Mouse (Mus musculus): ENCODE measurements around the gene Fhdc1. TPM values are rescaled to one million over a fixed set of nuclear protein-coding genes. Genes with fewer than 3 reads are reported as not detected.

The Fhdc1 gene
- total and polyA plus RNA-seq, 3 experiments, result 2.2 to 4.7 (median 2.2) TPM

GRCm38 (mm10) chr3:84435288-84436043, 44.8 kb downstream of the Fhdc1 start:
- no peak for DNase-seq

GRCm38 (mm10) chr3:84432797-84433445, 47.3 kb downstream of the Fhdc1 start:
- DNase-seq, result no peak

DNA sequence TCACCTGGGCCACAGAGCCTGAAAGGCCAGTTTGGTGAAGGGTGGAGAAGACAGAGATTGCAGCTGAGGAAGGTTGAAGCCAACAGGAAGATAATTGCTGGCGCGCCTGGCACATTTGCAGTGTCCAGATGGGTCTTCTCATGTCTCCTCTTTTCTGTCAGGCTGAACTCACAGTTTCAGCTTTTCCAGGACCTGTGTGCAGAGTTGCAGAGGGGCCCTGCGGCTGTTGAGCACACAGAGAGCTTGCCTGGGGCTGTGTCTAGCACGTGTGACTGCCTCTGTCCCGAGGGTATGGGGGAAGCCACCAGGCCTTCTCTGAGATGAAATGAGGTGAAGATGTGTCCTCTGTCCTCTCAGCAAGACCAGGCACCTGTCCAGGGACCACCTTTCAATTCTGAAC, 49.0 kb downstream of the Fhdc1 start:
- DNase-seq, result no peak

- DNase-seq, result no peak
Observed at GRCm38 (mm10) chr3:84430152-84430551, 50.1 kb downstream of the Fhdc1 start.

- peak; percentile 88 for DNase-seq
Observed at GRCm38 (mm10) chr3:84428994-84429725, 51.1 kb downstream of the Fhdc1 start.

DNA sequence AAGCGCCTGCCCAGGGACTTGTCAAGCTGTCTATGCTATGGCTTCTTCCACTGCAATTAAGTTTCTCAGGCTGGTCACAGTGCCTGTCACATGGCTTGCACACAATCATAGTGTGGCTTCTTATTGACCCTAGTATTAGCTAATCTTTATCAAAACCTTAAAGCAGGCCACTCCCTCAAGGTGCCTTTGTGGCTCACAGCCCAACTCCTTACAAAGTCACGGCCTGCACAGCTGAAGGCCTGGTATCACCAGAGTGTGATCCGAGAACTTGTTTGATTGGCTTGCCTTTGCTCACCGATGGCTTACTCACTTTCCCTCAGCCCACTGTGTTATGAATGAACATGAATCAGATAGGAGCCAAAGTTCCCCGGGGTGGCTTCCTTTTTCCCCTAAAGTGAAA, 52.5 kb downstream of the Fhdc1 start:
- DNase-seq, result no peak

DNA sequence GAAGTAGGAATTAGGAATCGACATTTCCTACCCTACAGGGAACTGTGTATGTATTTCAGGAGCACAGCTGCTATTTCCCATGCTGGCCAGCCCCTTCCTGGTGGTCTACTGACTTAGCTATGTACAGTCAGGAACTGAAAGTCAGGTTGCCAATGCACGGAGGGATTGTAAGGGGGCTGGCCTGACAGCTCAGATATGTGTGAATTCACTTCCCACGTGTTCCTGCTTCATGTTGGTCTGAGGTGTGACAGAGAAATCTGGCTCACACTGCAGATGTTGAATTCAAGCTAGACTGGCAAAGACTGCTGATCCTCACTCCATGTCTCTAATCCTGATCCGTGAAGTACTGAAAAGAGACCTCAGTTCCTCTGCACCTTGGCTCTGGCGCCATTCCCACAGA, 57.9 kb downstream of the Fhdc1 start:
- no peak for DNase-seq

GRCm38 (mm10) chr3:84413868-84414267, 66.4 kb downstream of the Fhdc1 start:
- DNase-seq, result no peak

DNA sequence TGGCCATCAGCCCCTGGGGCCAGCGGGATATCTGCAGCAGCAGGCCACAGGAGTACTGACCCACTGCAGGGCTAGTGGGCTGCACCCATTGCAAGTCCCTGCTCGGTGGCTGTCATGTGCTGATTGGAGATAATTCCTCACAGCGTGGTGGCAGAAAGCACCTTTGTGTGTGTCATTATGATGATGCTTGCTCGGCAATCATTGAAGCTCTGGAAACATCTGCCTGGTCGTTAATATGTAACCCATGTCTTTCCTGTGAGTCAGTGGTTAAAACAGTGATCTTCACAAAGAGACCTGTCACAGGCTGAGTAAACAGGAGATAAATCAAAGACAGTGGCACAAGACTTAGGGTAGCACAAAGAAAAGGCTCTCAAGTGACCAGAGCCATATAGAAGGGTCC, 67.3 kb downstream of the Fhdc1 start:
- no peak for DNase-seq

- no peak for DNase-seq
Observed at GRCm38 (mm10) chr3:84409474-84409862, 70.8 kb downstream of the Fhdc1 start.

GRCm38 (mm10) chr3:84408756-84409473, 71.3 kb downstream of the Fhdc1 start:
- DNase-seq, result no peak

- no peak for DNase-seq
Observed at GRCm38 (mm10) chr3:84405523-84405922, 74.7 kb downstream of the Fhdc1 start.

DNA sequence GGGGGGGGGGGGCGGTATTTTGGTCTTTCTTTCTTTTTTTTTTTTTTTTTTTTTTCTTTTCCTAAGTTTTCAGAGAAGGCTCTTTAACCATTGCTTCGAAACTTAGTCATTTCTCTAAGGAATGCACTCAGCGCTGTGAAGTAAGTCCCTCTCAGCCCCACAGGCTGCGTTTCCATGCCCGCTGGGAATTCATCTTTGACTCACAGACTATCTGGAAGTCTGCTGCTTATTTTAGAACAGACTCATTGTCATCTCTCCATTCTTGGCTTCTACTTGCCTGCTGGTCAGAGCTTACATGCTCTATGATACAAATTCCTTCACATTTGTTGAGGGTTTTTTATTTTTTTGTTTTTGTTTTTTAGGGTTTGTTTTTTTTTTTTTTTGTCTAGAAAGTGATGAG, 76.8 kb downstream of the Fhdc1 start:
- no peak for DNase-seq

- no peak for DNase-seq
Observed at GRCm38 (mm10) chr3:84402716-84403115, 77.5 kb downstream of the Fhdc1 start.

DNA sequence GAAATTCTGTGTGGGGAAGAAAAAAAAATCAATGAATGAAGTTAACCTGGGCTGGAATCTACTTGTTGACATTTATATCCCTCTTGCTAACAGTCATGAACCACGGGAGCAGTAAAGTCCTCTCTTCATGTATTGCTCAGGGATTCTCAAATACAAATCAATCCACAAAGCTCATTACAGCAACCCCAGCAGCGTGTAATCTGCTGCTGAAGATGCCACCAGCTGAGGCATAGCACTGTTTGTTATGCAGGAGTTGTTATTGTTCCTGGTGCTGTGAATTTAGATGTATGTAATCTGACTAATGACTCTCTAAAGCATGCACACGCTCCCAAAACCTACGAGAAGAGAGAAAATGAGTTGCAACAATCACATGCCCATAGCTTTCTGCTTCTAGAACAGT, 82.3 kb downstream of the Fhdc1 start:
- no peak for DNase-seq

DNA sequence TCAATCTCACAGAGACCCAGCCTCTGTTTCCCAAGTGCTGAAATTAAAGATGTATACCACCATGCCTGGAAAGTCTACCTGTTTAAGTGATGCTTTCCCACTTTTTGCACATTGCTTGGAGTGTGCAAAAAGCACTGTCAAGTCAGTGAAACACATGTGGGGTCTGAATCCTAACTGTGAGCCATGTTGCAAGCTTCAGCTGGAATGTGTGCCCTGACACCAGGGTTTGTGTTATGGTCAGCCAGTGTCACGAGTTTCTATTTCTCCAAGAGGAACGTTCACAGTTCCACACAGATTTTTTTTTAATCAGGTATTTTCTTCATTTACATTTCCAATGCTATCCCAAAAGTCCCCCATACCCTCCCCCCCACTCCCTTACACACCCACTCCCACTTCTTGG, 84.0 kb downstream of the Fhdc1 start:
- no peak for DNase-seq

GRCm38 (mm10) chr3:84395840-84396239, 84.4 kb downstream of the Fhdc1 start:
- no peak for DNase-seq

DNA sequence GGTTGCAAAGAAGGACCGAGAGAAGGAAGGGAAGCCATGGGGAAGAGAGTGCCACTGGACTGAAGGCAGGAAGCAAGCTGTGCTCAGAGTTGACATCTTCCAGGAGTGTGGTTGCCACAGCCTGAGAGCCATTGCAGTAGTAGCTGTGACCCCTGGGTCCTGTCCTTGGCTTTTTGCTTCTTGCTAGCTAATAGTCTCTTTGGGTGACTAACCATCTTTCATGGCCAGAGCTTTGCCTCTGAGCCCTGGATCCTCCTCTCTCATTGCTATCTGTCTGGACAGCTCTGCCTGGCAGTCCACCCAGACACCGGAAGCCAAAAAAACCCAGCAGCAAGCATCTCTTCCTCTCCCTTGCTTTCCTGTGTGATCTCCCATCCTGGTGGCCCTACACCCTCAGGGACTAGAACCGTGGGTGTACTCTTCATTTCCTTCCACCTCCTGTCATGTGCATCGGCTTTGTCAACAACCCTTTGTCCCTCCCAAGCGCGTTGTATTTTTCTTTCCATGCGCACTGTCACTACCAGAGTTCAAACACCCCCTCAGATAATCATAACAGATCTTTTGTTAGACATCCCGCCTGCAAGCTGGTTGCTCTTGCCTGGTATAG, 85.3 kb downstream of the Fhdc1 start:
- DNase-seq, result peak; percentile 82
